8 mouse cellular contexts compared by ENCODE assay signal in the genomic region with DNA sequence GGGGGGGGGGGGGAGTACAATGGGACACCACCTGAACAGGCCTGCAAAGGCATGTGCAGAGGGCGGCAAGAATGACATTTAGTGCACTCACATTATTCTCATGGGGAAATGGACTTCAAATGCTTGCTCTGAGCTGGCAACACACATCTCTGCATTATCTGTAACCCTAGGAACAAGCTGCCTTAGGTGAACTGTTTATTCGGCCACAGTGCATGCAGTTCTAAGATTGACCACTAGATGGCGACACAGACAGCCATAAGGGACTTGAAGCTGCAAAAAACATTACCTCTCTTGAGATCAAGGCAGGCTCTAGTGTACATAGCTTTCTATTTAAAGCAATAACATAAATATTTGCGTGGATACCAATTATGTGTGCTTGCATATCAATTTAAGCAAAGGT. TPM values are rescaled to one million over a fixed set of nuclear protein-coding genes. Genes with fewer than 3 reads are reported as not detected.
A peak's percentile ranks its signal among the peaks of the same experiment; 100 is the strongest.
DNase-seq lines count a peak whose midpoint lies in the region; ATAC-seq and TF ChIP-seq lines count a peak whose summit lies in the region.

No protein-coding gene starts in this region.

- ATAC-seq in G1E (ENCODE audit: extremely low read depth, insufficient number of reproducible peaks, low FRiP score, poor library complexity, severe bottlenecking), result no peak
- peak; percentile 34; the same call in 1 of the 2 replicates for ATAC-seq in forebrain, embryonic 11.5 days (replicated peaks; ENCODE audit: low FRiP score)
- ATAC-seq in lung, postnatal 0 days, result peak; percentile 68

- no peaks in the 10 kb centered on the region for H3K9me3 ChIP-seq in G1E (replicated peaks)
- no peaks in the 10 kb centered on the region for H3K9me3 ChIP-seq in forebrain, embryonic 11.5 days (ENCODE audit: control insufficient read depth, low read length)
- H3K9me3 ChIP-seq in lung, postnatal 0 days (ENCODE audit: low read length), result no peaks in the 10 kb centered on the region

- no peak overlapping the region for H3K4me3 ChIP-seq in G1E (ENCODE audit: low read depth, low read length)
- H3K4me3 ChIP-seq in forebrain, embryonic 11.5 days (ENCODE audit: low read depth, low read length), result no peak overlapping the region
- H3K4me3 ChIP-seq in lung, postnatal 0 days (ENCODE audit: low read depth, low read length), result no peak overlapping the region

- H3K4me2 ChIP-seq in forebrain, embryonic 11.5 days (ENCODE audit: low read depth, low read length, severe bottlenecking), result no peak overlapping the region
- no peak overlapping the region for H3K4me2 ChIP-seq in lung, postnatal 0 days (replicated peaks; ENCODE audit: low read depth, low read length)

- peaks cover 59% of the 10 kb centered on the region for H3K4me1 ChIP-seq in G1E (ENCODE audit: insufficient read depth, low read depth, low read length)
- H3K4me1 ChIP-seq in forebrain, embryonic 11.5 days (replicated peaks; ENCODE audit: control insufficient read depth, insufficient read depth, low read length), result no peaks in the 10 kb centered on the region
- no peaks in the 10 kb centered on the region for H3K4me1 ChIP-seq in lung, postnatal 0 days (ENCODE audit: insufficient read depth, low read depth, low read length)

- TF ChIP-seq CTCF in G1E (IDR thresholded peaks at IDR 0.05; ENCODE audit: low read depth, low read length), result peak; percentile 99
- peak; percentile 99 for TF ChIP-seq CTCF in lung, postnatal 0 days (IDR thresholded peaks at IDR 0.05)

- no peak overlapping the region for H3K27ac ChIP-seq in forebrain, embryonic 11.5 days (ENCODE audit: low read depth, low read length)
- H3K27ac ChIP-seq in lung, postnatal 0 days (ENCODE audit: low read length), result no peak overlapping the region

- intact Hi-C loops in heart, postnatal 36 days (cut with DNase I), result loop anchor here (1.0 to 5.0 kb wide), 2 partner anchors 46 to 426 kb away; no protein-coding TSS in a partner anchor

- H3K9ac ChIP-seq in forebrain, embryonic 11.5 days (ENCODE audit: low read length), result no peak overlapping the region
- no peak overlapping the region for H3K9ac ChIP-seq in lung, postnatal 0 days (replicated peaks; ENCODE audit: low read depth)

- H3K27me3 ChIP-seq in G1E (ENCODE audit: insufficient read depth, low read length), result peaks cover 54% of the 10 kb centered on the region
- H3K27me3 ChIP-seq in forebrain, embryonic 11.5 days (ENCODE audit: control insufficient read depth, insufficient read depth, low read length), result no peaks in the 10 kb centered on the region
- no peaks in the 10 kb centered on the region for H3K27me3 ChIP-seq in lung, postnatal 0 days (replicated peaks; ENCODE audit: insufficient read depth, low read length)

- H3K36me3 ChIP-seq in G1E (replicated peaks), result peaks cover 21% of the 10 kb centered on the region
- no peaks in the 10 kb centered on the region for H3K36me3 ChIP-seq in forebrain, embryonic 11.5 days (ENCODE audit: control insufficient read depth, insufficient read depth, low read length)
- H3K36me3 ChIP-seq in lung, postnatal 0 days (ENCODE audit: insufficient read depth, low read length), result no peaks in the 10 kb centered on the region

- 2% methylated on average over 4 of the region's 4 CpGs for WGBS in forebrain, embryonic 11.5 days
- WGBS in lung, postnatal 0 days, result 2% methylated on average over 4 of the region's 4 CpGs

- TF ChIP-seq EP300 in lung, postnatal 0 days (IDR thresholded peaks at IDR 0.05), result no peak

- peak; percentile 72 for DNase-seq in G1E (ENCODE audit: low spot score)
- DNase-seq in c-Kit-positive CD71-negative TER-119-negative erythroid progenitor cells, embryonic 14.5 days (ENCODE audit: low read depth), result peak; percentile 94
- DNase-seq in forebrain, embryonic 11.5 days (ENCODE audit: low spot score), result peak; percentile 89
- peak; percentile 86 to 92 for DNase-seq in heart, postnatal 36 days
- peak; percentile 71 to 97 for DNase-seq in layer of hippocampus, adult 18-20 months (ENCODE audit: low spot score in 2 of 2)
- peak; percentile 87 for DNase-seq in lung, postnatal 0 days (ENCODE audit: low spot score)
- DNase-seq in retina, embryonic 14.5 days (ENCODE audit: low spot score), result peak; percentile 96
- peak; percentile 68 to 80 for DNase-seq in thymus, postnatal 36 days

RNA-seq across cellular contexts. Expression of a gene that starts 9.2 kb away (rescaled TPM):
- 148 and 158 TPM in 2 replicates for total RNA-seq in G1E (2014; fragmentation: Nextera tagmentation)
- total RNA-seq in G1E (2017), result 79.5 and 79.6 TPM in 2 replicates
- polyA plus RNA-seq in G1E (2012), result 480 and 501 TPM in 2 replicates
- polyA plus RNA-seq in forebrain, embryonic 11.5 days (2014; fragmentation: Nextera tagmentation; extraction: Ambion mirVana), result 2.5 and 2.8 TPM in 2 replicates
- total RNA-seq in heart, postnatal 36 days (2021), result under 1 TPM; 0.28 to 0.46 TPM
- total RNA-seq in layer of hippocampus, adult 18-20 months (2021), result 10 to 100 TPM; 14.9 to 16.3 TPM
- 2.3 and 2.5 TPM in 2 replicates for polyA plus RNA-seq in lung, postnatal 0 days (2015; fragmentation: Nextera tagmentation; extraction: Ambion mirVana)

RNA-seq across cellular contexts. Expression of a gene that starts 38.8 kb away (rescaled TPM):
- total RNA-seq in G1E (2014; fragmentation: Nextera tagmentation) (not detected in 2 replicates), G1E (2017) (0.12 and 0.16 TPM in 2 replicates)
- polyA plus RNA-seq in G1E (2012), result 0.01 TPM in 1 of 2 replicates, not detected in the other
- 0.57 and 0.84 TPM in 2 replicates for polyA plus RNA-seq in forebrain, embryonic 11.5 days (2014; fragmentation: Nextera tagmentation; extraction: Ambion mirVana)
- total RNA-seq in heart, postnatal 36 days (2021), result 1 to 10 TPM; 1.6 to 1.9 TPM
- total RNA-seq in layer of hippocampus, adult 18-20 months (2021), result 1 to 10 TPM; 2.7 to 2.9 TPM
- 6.7 and 6.9 TPM in 2 replicates for polyA plus RNA-seq in lung, postnatal 0 days (2015; fragmentation: Nextera tagmentation; extraction: Ambion mirVana)

Comparison
In these comparisons a context has a peak if more than half of its experiments do, and no peak if none do; other contexts are left out.
1. RNA of a gene that starts 9.2 kb away (total RNA-seq): 79.5 to 158 TPM in G1E and 14.9 to 16.3 TPM in layer of hippocampus, adult 18-20 months; 0.28 to 0.46 TPM in heart, postnatal 36 days; every median in the first group is over 10 times any median in the second.
2. Peak in every context shown above with its lines, with median percentiles within 50 percentile points of each other: DNase-seq.